Mouse (Mus musculus) spleen, postnatal 10 days (tissue): ENCODE measurements around the gene Rassf4.
A peak's percentile ranks its signal among the peaks of the same experiment; 100 is the strongest.

ENCODE experiments used
- DNase-seq, 2 experiments: peaks; one replicate each; pipeline ENCODE4 v3.0.0; 2021 to 2022; ENCODE audit warnings: low spot score in 2 of 2

The Rassf4 gene

DNA sequence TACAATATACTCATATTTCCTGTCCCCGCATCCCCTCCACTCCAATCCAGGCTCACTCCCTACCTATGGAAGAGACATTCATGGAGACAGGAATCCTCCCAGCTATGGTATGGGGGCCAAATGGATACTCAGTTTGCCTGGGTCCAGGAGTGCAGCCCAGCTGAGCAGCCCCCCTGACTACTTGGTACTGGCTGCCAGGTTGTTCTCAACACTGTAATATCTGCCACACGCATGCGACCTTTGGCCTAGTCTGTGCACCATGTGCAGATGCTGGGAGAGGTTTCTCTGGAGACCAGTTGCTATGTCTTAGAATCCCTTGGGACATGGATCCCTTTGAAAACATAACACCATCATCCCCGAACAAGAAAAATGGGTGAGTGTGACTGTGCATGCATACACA lies 2.0 kb downstream of the Rassf4 start:
- no peak for DNase-seq

DNA sequence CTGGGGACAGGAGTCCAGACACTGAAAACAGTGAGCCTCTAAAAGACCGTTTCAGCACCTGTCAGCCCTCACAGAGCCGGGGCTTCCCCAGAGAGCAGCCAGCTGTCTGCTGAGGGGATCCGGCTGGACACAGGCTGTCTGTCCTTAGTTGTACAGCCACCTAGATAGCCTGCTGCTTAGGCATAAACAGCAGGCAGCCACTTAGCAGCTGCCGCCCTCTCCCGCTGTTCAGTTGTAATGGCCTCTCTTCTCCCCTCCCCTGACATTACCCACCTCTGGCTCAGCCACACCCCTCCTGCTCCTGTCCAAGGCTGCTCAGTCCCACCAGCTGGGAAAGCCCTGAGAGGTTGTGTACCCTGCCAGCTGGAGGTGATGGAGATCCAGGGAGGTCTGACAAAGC lies 2.7 kb downstream of the Rassf4 start:
- no peak for DNase-seq

DNA sequence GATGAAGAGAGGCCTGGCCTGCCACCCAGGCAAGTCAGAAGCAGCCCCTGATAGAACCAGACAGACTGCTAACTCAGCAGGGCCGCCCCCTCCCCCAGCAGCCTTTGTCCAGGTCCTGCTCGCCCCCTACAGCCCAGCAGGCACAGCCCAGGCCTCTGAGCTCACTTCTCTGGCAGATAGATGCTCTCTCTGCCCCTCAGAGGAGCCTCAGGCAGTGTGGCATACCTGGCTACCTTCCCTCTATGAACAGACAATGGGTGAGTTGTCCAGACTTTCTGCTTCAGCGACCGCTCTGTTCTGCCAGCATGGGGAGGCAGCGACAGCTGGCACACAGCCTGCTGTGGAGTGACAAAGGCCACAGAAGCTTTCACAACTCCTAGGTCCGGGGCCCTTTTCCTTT lies 3.6 kb downstream of the Rassf4 start:
- DNase-seq: no peak

DNA sequence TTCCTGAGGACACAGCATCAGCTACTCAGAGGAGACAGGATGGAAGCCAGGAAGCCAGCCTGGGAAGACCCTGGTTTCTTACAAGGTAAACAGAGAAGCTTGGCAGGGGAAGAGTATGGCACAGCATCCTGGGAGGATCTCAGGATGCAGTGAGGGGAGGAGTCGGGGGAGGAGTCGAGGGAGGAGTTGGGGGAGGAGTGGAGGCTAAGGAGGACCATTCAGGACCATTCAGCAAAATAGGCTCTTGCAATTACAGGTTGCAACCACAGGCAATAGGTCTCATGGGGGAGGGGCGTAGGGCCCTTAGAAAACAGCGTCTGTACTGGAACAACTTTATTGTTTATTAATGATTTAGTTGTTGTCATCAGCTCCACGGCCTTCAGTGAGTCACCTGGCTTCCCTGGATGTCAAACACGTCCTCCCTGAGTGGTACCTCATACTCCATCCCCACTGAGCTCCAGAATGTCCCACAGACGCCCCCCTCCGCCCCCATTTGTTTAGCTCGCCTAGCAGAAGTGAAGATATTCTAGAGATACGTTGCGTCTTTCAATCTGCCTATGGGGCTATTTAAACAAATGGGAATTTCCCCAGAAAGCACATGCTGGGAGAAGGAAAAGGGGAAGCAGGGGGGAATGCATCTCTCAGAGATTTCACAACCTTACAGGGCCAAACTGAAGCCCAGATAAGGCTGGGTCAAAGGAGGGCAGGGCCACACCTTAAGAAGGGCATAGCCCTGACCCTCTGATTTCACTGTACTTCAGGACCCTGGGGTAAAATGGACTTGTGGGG lies 4.9 kb downstream of the Rassf4 start:
- no peak for DNase-seq

DNA sequence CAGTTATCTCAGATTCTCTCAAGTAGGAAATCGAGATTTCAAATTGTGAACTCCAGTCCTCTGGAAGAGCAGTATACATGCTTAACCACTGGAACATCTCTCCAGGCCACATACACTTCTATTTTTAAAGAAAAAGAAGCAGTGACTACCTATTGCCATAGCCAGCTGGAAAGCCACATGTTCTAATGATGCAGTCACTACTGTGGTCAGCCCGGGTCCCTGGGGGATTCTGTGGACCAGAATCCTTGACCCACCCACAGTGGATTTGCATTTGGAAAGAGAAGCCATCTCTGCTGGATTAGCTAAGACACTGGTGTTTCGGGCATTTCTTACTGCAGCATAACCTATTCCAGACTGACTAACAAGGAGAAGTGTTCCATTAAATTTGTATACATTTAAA lies 6.4 kb downstream of the Rassf4 start:
- DNase-seq: no peak

DNA sequence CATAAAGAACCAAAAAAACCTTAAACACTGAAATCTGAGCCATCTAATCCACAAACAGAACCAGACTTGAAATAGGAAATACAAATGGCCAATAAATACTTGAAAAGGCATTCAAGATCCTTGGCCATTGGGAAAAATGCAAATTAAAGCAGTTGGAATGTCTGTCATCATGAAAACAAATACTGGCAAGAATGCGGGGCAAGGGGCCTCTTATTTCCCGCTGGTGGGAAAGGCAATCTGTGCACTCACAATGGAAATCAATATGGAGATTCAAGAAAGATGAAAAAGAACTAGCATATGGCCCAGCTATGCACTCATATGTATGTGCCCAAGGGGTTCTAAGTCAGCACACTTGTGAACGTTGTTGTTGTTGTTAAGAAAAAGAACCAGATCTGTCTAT lies 6.9 kb downstream of the Rassf4 start:
- DNase-seq: no peak

DNA sequence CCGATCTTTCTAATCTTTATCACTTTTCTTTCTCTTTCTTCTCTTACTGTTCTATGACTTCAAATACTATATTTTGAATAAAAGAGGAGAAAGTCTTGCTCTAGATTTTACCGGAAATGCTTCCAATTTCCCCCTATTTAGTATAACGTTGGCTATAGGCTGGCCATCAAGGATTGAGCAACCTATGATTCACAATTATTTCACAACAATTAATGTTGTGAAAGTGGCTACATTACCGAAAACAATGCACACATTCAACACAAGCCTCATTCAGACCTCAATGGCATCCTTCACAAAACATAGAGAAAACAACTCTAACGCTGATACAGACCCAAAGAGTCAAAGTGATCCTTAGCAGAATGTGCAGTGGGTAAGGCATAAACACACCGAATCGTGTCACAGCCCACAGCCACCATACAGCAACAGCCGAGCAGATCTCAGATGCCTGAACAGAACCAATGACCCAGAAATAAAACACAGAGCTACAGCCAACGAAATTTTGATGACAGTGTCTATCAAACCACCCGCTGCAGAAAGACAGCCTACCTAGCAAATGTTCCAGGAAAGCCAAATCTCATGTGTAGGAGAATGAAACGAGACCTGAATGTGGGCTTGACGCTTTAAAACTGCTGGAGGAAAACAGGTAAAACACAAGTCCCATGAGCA lies 7.5 kb downstream of the Rassf4 start:
- DNase-seq: no peak

DNA sequence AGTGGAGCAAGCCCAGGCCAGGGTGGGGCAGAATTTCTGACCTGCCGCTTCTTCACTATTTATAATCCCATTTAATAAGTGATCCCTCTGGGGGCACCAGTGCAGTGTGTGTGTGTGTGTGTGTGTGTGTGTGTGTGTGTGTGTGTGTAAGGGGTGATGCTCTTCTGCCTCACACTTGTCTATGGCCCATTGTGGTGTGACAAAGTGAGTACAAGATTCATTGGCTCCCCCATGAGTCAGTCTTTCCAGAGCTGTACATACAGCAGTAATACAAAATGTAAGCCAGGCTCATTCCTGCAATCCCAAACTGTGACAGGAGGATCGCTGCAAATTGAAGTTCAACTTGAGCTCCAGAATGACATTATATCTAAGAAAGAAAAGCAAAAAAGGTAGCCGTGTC lies 8.9 kb downstream of the Rassf4 start:
- DNase-seq: no peak

DNA sequence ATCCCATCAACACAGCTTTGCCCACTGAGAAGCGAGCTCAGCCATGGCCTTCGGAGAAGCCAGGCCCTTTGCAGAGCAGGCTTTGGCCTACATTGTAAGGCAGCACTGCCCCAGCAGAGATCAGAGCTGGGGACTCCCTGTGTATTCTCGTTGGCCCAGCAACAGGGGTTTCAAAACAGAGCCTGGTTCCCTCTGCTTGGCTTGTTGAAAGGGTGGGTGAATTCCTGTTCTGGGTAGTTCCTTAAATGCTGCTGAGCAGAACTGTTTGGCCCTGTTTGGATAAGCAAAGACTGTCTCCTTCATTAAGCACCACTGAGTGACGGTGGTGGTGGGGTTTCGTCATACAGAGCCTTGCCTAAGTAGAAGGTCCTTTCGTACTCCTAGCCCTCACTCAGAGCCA lies 9.7 kb downstream of the Rassf4 start:
- DNase-seq: no peak

DNA sequence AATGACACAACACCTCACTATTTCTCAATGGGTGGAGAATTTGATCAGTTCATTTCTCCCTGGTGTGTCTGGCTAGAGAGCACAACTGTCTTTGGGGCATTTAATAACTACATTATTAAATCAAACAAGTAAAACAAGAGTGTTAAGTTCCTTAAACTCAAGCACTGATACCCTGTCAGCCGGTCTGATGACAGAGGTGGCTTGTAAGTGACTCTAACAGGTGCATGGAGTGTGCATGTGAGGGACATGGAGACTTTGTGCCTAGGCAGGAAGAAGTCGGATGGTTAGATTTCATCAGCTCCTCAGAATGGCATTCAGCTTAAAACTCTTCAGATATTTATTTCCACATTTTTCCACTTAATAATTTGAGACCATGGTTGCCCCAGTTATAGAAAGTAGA lies 10.4 kb downstream of the Rassf4 start:
- DNase-seq: no peak

DNA sequence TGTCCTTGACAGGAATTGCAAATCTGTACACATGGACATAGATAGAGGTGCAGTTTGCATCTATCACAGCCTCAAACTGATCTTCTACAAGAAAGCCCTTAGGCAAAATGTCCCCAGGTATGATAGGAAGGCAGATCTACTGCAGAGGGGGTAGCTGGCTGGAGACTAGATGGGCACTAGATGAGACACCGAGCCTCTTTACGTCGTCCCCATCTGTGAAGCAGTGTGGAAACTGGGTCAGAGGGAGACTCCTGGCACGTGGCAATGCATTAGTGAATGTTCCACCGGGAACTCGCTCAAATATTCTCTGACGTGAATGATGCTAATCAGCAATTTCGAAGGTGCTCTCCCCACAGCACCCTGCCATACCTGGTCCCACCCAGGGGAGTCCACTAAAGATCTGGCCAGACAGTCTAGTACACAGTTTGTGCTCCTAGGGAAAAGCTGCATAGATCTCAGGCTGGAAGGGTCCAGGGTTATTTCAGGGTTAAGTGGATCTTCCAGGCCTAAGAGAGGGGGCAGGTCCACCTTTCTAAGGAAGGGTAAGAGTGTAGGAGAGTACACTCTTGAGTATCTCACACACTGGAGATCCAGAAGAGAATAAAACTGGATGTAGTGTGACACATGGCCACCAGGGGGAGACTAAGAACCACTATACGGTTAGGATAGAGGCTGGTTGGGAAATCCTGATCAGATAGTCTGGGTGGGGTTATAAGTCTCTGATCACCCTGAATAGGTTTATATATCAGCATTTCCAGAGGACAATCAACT lies 19.9 kb downstream of the Rassf4 start:
- peak; percentile 16 to 71 for DNase-seq

DNA sequence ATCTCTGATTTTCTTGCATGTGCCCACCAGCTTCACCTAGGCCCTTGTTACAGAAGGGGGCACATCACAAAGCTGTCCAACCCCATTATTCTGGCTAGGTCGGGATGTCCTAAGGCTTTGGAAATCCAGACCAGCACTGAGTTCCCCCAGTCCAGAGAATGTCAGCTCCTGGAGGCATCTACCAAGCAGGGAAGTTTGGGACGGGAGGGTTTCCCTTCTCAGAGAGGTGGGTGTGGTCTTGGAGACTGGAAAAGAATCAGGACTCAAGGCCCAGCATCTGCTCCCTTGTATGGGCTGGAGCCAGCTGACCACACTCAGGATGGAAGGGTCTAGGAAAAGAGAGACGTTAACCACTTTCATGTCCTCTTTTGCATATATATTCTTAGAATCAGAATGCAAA lies 20.6 kb downstream of the Rassf4 start:
- no peak for DNase-seq

DNA sequence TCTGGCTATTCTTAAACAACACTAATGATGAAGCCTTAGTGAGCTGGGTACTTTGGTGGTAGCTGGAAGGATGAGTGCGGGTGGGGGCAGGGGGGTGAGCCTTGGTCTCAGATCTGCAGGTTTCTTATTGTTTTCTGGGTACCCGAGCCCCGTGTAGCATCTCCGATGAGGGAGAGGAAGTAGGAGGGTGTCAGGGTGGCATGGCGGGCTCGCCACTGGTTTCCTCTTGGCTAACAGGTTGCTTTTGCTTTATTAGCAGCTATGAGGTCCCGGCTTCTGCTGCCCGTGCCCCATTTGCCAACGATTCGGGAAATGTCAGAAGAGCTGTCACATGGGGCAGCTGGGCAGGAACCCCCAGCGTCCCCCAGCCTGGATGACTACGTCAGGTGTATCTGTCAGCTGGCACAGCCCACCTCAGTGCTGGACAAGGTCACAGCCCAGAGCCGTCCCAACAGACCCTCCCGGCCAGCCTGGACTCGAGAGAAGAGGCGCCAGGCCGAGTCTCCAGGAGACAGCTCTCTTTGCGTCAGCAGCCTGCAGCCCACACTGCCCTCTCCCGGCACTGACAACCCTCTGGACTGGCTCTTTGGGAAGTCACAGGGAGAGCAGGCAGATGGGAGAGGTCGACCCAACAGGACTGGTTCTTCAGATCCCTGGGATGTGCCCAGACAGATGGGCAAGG lies 22.2 kb downstream of the Rassf4 start:
- no peak for DNase-seq

DNA sequence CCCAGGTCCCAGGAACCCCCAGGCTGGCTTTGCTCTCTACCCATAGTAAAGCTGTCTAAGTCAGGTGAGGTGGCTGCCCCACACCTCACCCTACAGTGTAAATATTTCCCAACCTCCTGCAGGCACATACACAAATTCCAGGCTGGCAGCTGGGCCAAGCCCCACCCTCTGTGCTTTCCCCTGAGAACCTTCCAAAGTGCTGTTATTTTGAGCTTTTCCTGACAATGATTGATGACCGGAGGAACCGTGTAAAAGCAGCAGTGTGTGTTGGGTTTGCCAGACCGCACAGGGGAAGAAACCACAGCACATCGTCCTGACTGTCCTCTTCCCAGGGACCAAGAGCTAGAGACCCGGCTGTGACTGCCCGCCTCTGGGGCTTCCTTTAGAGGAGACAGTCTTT lies 23.3 kb downstream of the Rassf4 start, which contains the start of gene Depp1:
Depp1 (plus strand) TSS at position 204 of the 400 bp plus-strand sequence.
- no peak for DNase-seq

DNA sequence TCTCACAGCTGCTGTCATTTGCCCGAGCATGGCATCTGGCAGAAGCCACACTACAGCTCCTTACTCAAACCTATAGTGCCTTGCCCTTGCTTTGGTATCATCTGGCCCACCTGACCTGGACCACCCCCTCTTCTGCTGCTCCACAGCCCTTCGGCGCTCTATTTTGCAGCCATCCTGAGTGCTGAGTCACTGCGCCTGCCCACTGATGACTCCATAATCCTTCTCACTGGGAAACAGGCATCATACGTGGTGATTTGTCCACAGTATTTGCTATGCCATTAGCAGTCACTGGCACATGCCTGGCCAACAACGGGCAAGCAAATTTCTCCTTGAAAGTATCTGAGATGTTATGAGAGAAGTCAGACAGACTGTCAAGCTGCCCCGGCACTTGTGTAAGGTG lies 23.9 kb downstream of the Rassf4 start:
- peak; percentile 14 to 48 for DNase-seq

DNA sequence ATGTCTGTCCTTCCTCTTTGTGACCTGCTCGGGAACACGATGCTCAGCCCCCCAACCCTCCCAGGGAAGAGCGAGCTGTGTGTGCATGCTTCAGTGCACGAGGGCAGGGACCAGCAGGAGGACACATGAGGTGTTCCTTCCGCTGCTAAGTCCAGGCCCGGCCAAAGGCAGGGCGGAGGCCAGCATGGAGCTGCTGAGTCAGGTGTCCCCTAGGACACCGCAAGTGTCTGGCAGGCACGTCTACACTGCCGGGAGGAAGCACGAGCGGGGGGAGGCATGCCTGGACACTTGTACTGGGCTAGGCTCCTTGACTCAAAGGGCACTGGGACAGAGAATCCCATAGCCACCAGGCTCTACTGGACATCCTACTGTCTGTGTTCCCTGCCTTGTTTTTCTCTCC lies 26.0 kb downstream of the Rassf4 start:
- no peak for DNase-seq

DNA sequence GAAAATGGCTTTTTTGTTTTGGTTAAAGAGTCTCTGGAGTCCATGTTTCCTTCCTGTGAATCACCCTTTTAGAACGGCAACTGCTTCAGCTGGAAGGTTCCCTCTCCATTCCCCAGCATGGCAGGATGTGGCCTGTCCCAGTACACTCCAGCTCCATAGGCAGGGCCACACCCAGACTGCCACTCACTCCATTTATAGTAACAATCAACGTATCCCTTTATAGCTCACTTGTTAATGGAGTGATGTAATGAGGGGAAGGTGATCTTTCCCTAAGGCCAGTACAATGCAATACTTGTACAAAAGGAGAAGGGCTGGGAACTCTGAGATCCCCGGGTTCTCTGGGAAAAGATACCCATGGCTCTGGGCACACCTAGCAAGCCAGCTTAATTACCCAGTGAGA lies 29.4 kb downstream of the Rassf4 start:
- DNase-seq: no peak

DNA sequence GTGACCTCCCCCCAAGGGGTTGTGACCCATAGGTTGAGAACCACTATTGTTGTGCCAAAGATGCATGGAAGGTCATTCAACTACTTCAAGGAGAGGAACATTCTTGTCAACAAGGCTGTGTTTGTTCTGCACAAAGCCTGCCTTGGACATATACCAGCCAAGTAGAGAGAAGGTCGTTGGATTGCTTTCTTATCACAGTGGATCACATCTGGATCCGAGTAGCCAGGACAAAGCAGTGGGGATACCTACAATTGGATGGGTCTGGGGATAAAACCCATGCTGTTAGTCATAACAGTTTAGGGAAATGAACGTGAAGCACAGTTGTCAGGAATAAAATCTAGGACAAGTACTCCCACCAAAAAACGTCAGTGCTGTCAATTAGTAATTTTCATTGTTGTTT lies 29.9 kb downstream of the Rassf4 start:
- DNase-seq: no peak

DNA sequence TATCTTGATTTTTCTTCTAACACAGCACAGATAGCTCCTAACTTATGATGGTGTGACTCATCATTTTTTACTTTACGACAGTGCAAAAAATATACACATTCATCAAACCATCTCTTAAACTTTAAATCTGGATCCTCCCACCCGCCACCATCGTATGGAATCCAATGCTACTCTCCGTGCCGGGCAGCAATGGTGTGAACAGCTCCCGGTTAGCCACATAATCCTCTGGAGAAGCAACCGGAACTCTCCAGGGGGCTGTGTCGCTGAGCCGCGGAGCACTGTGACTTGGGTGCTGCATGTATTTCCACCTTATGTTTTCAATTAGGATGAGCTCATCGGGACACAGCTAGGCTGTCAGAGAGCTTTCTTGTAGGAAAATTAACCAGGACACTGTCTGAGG lies 30.8 kb downstream of the Rassf4 start:
- no peak for DNase-seq

DNA sequence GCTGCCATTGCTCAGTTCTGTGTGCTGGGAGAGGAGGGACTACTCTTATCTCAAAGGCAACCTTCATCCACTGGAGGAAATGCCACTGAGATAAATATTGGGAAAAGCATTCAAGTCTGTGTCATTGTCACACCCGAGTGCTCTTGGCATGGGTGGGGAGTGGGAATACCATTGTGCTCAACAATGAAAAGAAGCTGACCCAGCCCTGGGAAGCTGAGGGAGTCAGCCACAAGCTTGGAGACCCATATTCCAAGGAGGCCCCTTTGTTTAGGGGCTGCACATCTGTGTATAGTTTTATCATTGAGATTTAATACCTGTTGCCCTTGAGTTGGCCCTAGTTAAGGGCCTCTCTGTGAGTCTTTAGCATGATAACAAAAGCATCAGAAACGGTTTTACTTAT lies 34.1 kb downstream of the Rassf4 start:
- no peak for DNase-seq

DNA sequence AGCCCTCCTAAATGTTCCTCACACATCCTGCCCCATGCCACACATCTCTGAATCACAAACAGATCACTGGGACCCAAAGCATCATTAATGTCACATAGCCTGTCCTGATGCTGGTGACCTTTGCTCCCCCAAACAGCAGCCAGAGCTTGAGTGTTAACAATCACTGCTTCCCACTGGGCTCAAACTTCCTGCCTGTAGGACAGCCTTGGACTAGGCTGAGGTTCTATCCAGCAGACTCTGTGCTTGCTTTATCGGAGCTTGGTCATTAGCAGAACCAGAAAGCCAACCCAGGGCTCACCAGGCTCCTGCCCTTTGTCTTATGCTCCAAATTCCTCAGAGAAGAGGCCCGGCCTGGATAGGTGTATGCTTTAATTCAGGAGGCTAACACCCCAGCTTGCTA lies 34.9 kb downstream of the Rassf4 start:
- DNase-seq: no peak

DNA sequence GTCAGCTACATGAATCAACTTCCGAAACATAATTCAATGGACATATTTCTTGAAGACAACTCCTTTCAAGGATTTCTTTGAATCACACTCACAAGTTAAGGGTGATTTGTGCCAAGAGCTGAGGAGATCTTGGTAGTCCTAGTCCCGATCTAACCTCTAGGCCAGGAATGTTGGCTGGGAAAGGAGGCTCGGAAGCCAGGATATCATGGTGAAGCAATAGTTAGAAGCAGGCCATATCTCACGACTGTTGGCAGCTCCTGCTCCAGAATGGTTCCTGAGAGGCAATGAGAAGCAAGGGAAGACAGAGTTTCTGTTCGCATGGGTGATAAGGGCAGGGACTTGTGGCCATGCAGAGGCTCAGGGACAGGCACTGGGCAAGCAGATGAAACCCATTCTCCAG lies 36.3 kb downstream of the Rassf4 start:
- no peak for DNase-seq
